Mouse (Mus musculus) G1E (cell line): ENCODE measurements around the gene Tex36.

Experiments
- CTCF ChIP-seq: IDR thresholded peaks from 2 replicates; pipeline ENCODE4 v1.5.1; 2012; ENCODE audit warnings: low read depth, low read length, inconsistent platforms, mixed read lengths
- GATA2 ChIP-seq: IDR thresholded peaks from 2 replicates; pipeline ENCODE4 v1.6.1; 2012; ENCODE audit warnings: low read depth, low read length, inconsistent platforms, borderline replicate concordance
- TAL1 ChIP-seq: conservative IDR thresholded peaks from 2 replicates; pipeline ENCODE4 v1.6.1; 2012; ENCODE audit warnings: low read depth, low read length, inconsistent platforms, mixed read lengths

DNA sequence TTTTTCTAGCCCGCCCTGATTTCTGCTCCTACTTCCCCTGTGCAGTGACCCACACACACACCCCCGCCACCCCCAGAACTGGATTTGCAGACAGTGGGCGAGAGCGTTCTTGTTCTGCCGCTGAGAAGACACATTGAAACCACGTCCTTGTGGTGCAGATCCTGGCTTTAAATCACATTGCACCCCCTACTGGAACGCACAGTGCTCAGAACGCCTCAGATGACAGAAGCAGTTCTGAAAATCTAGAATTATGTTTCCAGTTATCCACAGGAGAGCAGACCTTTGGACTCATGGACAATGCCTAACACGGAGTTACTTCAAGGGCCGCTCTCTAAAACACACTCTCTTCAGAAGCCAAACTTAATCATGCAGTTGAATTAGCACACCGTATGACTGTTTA lies 18.8 kb upstream of the Tex36 start:
- TF ChIP-seq CTCF (no peak), TAL1 (no peak), GATA2 (no peak)
